Mouse (Mus musculus): ENCODE measurements around the gene 4933400A11Rik. TPM values are rescaled to one million over a fixed set of nuclear protein-coding genes. Genes with fewer than 3 reads are reported as not detected.

4933400A11Rik gene
- not detected for total RNA-seq (2023)

DNA sequence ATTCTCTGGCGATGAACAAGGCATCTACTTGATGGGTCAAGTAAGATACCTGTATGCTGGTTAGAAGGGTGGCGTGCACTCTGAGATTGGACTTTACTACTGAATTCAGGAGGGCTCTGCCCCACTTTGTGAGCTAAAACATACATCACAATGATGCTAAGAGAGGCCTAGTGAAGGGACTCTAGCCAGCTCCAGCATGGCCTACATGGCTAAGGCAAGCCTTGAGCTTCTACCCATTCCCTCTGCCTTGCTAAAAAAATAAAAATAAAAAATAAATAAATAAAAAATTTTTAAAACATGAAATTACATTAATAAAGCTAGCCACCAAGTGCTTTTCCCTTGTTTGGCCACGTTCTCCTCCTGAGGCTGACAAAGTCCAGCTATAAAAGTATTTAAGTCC lies at the start of gene 4933400A11Rik:
4933400A11Rik (minus strand) TSS at position 101 of the 400 bp plus-strand sequence.

Other genes with a start within 250 kb of the 4933400A11Rik start
- gene Mid1, start 94.4 kb downstream of the 4933400A11Rik start, total RNA-seq (2023) = 35.7 TPM
- gene Gm21887, start 230.0 kb upstream of the 4933400A11Rik start, total RNA-seq (2023) = 570 TPM